Mouse (Mus musculus) heart, postnatal 36 days (tissue): ENCODE measurements around the gene Col4a2. TPM values are rescaled to one million over a fixed set of nuclear protein-coding genes. Genes with fewer than 3 reads are reported as not detected.

ENCODE experiments used
- total RNA-seq, 2 experiments: library from RNA; stranded (reverse); gene quantifications; 2 replicates each; pipeline ENCODE4 v1.2.3; 2021

Gene Col4a2
- total RNA-seq, 2 experiments from 2014 or later, result 228 to 282 TPM

Other genes starting within 250 kb of the Col4a2 start
- gene Col4a1, start within 50 bp of the Col4a2 start, total RNA-seq, result 100 to 1,000 TPM; 371 to 526 TPM
- gene Rab20, start 165.9 kb downstream of the Col4a2 start, total RNA-seq, result 10 to 100 TPM; 26.9 to 32.1 TPM
- 10 to 100 TPM; 35.6 to 39.7 TPM for gene Naxd, start 184.7 kb downstream of the Col4a2 start, total RNA-seq
- gene Cars2, start 238.0 kb downstream of the Col4a2 start, total RNA-seq, result 10 to 100 TPM; 45.9 to 46.1 TPM
- gene Ing1, start 242.8 kb downstream of the Col4a2 start, total RNA-seq, result 10 to 100 TPM; 24.1 to 25.8 TPM